ENCODE assay signal across 8 mouse cellular contexts in the genomic region with DNA sequence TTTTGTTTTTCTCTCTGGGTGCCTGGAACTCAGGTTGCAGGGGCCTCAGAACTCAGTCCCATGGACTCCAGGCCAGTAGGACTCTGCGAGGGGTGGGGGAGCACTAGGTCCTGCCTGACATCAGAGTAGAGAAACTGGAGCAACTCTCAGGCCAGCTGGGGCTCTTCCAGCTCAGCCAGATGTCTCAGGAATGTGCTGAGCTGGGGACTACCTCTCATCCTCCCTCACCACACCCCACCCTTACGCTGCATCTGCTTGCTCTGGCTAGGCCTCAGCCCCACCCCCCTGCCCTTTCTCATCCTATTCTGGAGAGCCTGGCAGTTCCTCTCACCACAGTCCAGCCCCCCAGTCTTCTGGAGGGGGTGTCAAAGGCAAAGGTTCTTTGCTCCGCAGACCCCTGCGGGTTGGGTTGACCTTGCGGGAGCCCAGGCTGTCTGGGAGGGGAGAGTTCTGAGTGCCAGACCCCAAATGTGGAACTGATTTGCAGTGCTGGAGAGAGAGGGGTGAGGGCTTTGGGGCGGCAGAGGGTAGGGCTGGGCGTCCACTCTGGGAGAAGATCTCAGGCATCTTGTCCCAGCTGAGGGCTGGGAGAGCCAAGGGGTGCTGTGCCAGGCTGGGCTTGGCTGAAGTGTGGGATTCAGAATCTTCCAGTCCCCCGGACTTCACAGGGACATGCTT. TPM values are rescaled to one million over a fixed set of nuclear protein-coding genes. Genes with fewer than 3 reads are reported as not detected.
DNase-seq lines count a peak whose midpoint lies in the region; ATAC-seq lines count a peak whose summit lies in the region.

No protein-coding gene starts in this region.

- H3K9me3 ChIP-seq in heart, embryonic 11.5 days (replicated peaks; ENCODE audit: control insufficient read depth, low read length): no peaks in the 10 kb centered on the region
- no peaks in the 10 kb centered on the region for H3K9me3 ChIP-seq in limb, embryonic 12.5 days

- H3K36me3 ChIP-seq in heart, embryonic 11.5 days (ENCODE audit: control insufficient read depth, insufficient read depth, low read length): no peaks in the 10 kb centered on the region
- H3K36me3 ChIP-seq in limb, embryonic 12.5 days: no peaks in the 10 kb centered on the region

- 0 out of 2 replicates have a peak, but pooled peaks cover 3% of the 10 kb centered on the region for H3K27me3 ChIP-seq in heart, embryonic 11.5 days (ENCODE audit: control insufficient read depth, insufficient read depth, low read length)
- H3K27me3 ChIP-seq in limb, embryonic 12.5 days: peaks cover 11% of the 10 kb centered on the region

- DNase-seq in adrenal gland, postnatal 10 days: peak; percentile 38
- DNase-seq in adrenal gland, postnatal 4 days (ENCODE audit: low spot score in 2 of 2): no peak
- DNase-seq in ZHBTc4 (ENCODE audit: low read depth, low spot score): peak; percentile 80
- DNase-seq in testis, postnatal 14 days (ENCODE audit: low spot score): peak; percentile 77
- DNase-seq in right cerebral cortex, postnatal 36 days (ENCODE audit: low spot score in 2 of 2): no peak

- peaks cover 30% of the 10 kb centered on the region for H3K4me1 ChIP-seq in heart, embryonic 11.5 days (ENCODE audit: control insufficient read depth, insufficient read depth, low read length)
- peaks cover 22% of the 10 kb centered on the region for H3K4me1 ChIP-seq in limb, embryonic 12.5 days (replicated peaks)

- 0 out of 2 replicates have a peak, but pooled peaks have one; percentile 16 for ATAC-seq in heart, embryonic 11.5 days (replicated peaks; ENCODE audit: insufficient number of reproducible peaks, low FRiP score, low TSS enrichment)
- peak; percentile 33; the same call in 1 of the 2 replicates for ATAC-seq in limb, embryonic 12.5 days (ENCODE audit: insufficient number of reproducible peaks, insufficient read depth, low FRiP score, low TSS enrichment, low read depth)
- ATAC-seq in erythroblast, adult 5-6 weeks (replicated peaks; ENCODE audit: low FRiP score, poor library complexity, severe bottlenecking): no peak

- H3K4me2 ChIP-seq in heart, embryonic 11.5 days: no peak overlapping the region
- peak overlapping the region; percentile 34 for H3K4me2 ChIP-seq in limb, embryonic 12.5 days

- 18% methylated on average over 8 of the region's 8 CpGs for WGBS in heart, embryonic 11.5 days (ENCODE audit: insufficient replicate concordance)
- 22% methylated on average over 8 of the region's 8 CpGs for WGBS in limb, embryonic 12.5 days

- no peak overlapping the region for H3K4me3 ChIP-seq in heart, embryonic 11.5 days (ENCODE audit: low read depth, low read length)
- H3K4me3 ChIP-seq in limb, embryonic 12.5 days (replicated peaks): no peak overlapping the region

- H3K9ac ChIP-seq in heart, embryonic 11.5 days (ENCODE audit: low read depth, low read length): no peak overlapping the region
- no peak overlapping the region for H3K9ac ChIP-seq in limb, embryonic 12.5 days (replicated peaks)

- no peak overlapping the region for H3K27ac ChIP-seq in heart, embryonic 11.5 days (ENCODE audit: low read depth, low read length)
- peak overlapping the region; percentile 83 for H3K27ac ChIP-seq in limb, embryonic 12.5 days

RNA-seq across cellular contexts. Expression of gene Creb3l1, which starts 11.4 kb away (rescaled TPM):
- 10 to 100 TPM; 11.7 to 16.7 TPM for total RNA-seq in adrenal gland, postnatal 10 days (2021)
- total RNA-seq in adrenal gland, postnatal 4 days (2021): 10 to 100 TPM; 20.0 to 22.7 TPM
- polyA plus RNA-seq in heart, embryonic 11.5 days (2014; fragmentation: Nextera tagmentation; extraction: Ambion mirVana): 8.2 TPM in 2 replicates
- polyA plus RNA-seq in limb, embryonic 12.5 days (2016; fragmentation: Nextera tagmentation; extraction: Ambion mirVana): 1.3 and 2.6 TPM in 2 replicates
- 0.38 and 1.7 TPM in 2 replicates for total RNA-seq in erythroblast, adult 5-6 weeks (2015; ENCODE audit: low replicate concordance)
- total RNA-seq in erythroblast, adult 5-6 weeks (2017; ENCODE audit: low replicate concordance): 0.68 TPM in 1 of 2 replicates, not detected in the other

RNA-seq across cellular contexts. Expression of gene Dgkz, which starts 37.2 kb away (rescaled TPM):
- 10 to 100 TPM; 64.4 to 72.1 TPM for total RNA-seq in adrenal gland, postnatal 10 days (2021)
- 10 to 100 TPM; 91.3 to 98.4 TPM for total RNA-seq in adrenal gland, postnatal 4 days (2021)
- 42.1 and 49.6 TPM in 2 replicates for polyA plus RNA-seq in heart, embryonic 11.5 days (2014; fragmentation: Nextera tagmentation; extraction: Ambion mirVana)
- 33.7 and 39.9 TPM in 2 replicates for polyA plus RNA-seq in limb, embryonic 12.5 days (2016; fragmentation: Nextera tagmentation; extraction: Ambion mirVana)
- 35.9 and 75.1 TPM in 2 replicates for total RNA-seq in erythroblast, adult 5-6 weeks (2015; ENCODE audit: low replicate concordance)
- total RNA-seq in erythroblast, adult 5-6 weeks (2017; ENCODE audit: low replicate concordance): 13.7 and 19.5 TPM in 2 replicates

Comparison
In these comparisons a context has a peak if more than half of its experiments do, and no peak if none do; other contexts are left out.
1. DNase-seq: peak in adrenal gland, postnatal 10 days (single experiment), ZHBTc4 (single experiment) and testis, postnatal 14 days (single experiment); none in adrenal gland, postnatal 4 days (0 of 2) and right cerebral cortex, postnatal 36 days (0 of 2).
2. RNA of gene Creb3l1, which starts 11.4 kb away (total RNA-seq): 20.0 to 22.7 TPM in adrenal gland, postnatal 4 days and 11.7 to 16.7 TPM in adrenal gland, postnatal 10 days; 0.38 to 1.7 TPM in erythroblast, adult 5-6 weeks; every median in the first group is over 4 times any median in the second.